Mouse (Mus musculus): ENCODE measurements around the gene Trappc2. TPM values are rescaled to one million over a fixed set of nuclear protein-coding genes. Genes with fewer than 3 reads are reported as not detected.

The Trappc2 gene
- polyA plus RNA-seq (2017; shearing (Covaris generic)): 25.3 TPM

DNA sequence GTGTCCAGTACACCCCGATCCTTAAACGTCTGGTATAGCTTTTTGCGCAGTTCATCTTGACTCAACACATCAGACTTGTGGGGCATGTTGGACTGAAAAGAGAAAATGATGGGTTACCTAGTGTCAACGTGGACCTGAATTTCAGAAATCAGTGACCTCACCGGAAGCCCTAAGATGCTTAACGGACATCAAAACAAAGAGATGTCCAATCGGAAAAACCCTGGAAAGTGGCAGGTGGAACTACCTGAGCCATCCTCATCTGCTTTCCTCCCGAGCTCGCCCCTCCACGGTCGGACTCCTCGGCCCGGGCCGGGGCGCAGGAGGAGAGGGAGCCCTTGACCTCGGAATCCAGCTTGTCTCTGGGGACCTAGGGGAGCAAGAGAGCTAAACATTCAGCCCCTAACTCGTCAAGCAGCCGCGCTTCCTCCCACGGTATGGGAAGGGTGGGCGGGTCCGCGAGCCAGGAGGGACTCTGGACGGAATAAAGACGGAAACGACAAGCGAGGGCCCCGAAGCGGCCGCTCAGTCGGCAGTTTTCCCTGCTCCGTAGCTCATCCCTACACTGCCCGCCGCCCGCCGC is at the start of gene Trappc2:
Trappc2 (plus strand) TSS at position 539 of the 580 bp plus-strand sequence.

DNA sequence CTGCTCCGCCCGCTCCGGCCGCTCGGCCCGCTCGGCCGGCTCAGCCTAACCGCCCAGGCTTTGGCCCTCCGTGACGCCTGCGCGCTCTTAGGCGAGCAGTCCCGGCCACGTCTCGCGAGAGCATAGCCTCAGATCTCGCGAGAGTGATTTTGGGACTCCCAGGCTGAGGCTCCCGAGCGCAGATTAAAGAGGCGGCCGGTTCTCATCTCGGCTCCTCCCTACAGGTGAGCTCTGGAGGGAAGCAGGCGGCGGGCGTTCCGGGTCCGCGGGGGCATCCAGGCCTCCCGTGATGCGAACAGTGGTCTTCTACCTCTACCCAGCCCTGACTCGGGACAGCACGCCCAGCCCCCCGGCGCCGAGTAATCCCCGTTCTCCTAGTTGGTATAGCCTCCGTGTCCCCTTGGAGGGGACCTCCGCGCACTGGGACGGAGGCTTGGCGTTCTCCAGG is 266 bp downstream of the Trappc2 start, which contains the start of gene Ofd1:
Ofd1 (minus strand) TSS at position 89 of the 448 bp plus-strand sequence.

DNA sequence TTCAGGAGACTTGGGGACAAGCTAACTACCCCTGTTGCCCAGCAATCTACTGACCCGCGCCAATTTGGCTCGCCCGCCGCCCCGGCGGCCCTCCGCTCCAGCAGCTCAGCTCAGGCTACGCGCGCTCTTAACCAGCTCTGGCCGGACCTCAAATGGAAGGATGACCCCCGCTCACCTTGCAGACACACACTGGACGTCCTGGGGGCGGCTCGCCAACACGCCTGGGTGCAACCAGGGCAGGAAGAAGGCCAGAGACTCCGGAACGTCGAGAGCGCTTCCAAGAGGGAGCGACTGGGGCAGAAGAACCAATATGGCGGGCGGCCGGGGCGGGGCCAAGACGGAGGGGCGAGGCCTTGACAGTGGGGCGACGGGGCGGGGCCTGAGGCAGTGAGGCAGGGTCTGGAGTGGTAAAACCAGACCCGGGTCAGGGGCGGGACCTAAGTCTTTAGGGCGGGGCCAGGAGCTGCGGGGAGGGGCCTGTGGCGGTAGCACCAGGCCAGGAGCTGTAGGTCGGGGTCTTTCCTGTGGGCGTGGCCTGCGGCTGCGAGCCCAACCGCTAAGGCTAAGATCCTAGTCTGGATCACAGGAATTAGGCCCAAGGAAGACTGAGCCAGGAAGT is 39.1 kb downstream of the Trappc2 start, which contains the start of gene Rab9:
Rab9 (minus strand) TSS at position 503 of the 619 bp plus-strand sequence.

Other genes with a start within 250 kb of the Trappc2 start
- gene Gpm6b, start 201.7 kb upstream of the Trappc2 start, polyA plus RNA-seq (2017; shearing (Covaris generic)): 10.0 TPM
- gene Ofd1, start 130 bp downstream of the Trappc2 start, polyA plus RNA-seq (2017; shearing (Covaris generic)): 12.2 TPM
- 28.6 TPM for gene Rab9, start 39.3 kb downstream of the Trappc2 start, polyA plus RNA-seq (2017; shearing (Covaris generic))
- 7.9 TPM for gene Tceanc, start 78.0 kb downstream of the Trappc2 start, polyA plus RNA-seq (2017; shearing (Covaris generic))
- gene Egfl6, start 145.1 kb downstream of the Trappc2 start, polyA plus RNA-seq (2017; shearing (Covaris generic)): not detected